Mouse (Mus musculus) activated CD4-positive, CD25-positive, alpha-beta regulatory T cell (primary cell): ENCODE measurements around the gene Eif2b1. TPM values are rescaled to one million over a fixed set of nuclear protein-coding genes. Genes with fewer than 3 reads are reported as not detected.

ENCODE experiments used
- polyA plus RNA-seq, 2 experiments: library from polyadenylated mRNA; unstranded; fragments of 100-300 nt; shearing (Covaris generic); gene quantifications; one replicate each; pipeline ENCODE4 v1.2.1; 2017

Eif2b1 gene
- polyA plus RNA-seq: 10 to 100 TPM; 40.2 to 63.4 TPM

DNA sequence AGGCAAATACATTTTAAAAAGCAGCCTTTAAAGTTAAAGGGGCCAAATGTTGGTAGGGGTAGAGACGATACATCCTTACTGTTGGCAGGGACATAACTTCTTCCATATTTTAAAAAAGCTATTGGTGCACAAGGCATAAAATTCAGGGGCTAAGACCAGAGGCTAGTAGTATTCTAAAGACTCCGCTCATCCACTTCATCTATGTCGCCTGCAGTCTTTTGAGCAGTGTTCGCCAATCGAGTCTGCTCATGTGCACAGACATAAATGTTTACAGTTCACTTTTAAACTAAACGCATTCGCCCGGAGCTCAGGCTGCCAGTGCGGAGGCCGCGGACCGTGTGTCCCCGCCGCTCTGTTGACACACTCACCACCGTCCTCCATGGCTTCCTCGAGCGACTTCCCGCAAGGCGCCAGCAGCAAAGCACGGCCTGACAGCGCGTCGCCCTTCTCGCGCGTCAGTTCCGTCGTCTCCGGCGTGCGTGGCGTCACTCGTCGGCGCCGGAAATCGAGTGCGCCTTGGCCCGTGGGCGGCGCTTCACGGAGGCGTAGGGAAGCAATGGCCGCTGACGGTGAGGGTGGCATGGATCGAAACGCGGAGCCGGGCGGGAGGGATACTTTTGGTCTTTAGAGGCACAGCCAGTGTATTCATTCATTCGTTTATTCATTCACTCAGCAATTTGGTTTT lies at the start of gene Eif2b1, which contains the start of gene Gtf2h3:
Gene Eif2b1, minus strand, starts transcription at position 499 of the 685 bp plus-strand sequence.
Gene Gtf2h3, plus strand, starts transcription at position 508 of the 685 bp plus-strand sequence.

DNA sequence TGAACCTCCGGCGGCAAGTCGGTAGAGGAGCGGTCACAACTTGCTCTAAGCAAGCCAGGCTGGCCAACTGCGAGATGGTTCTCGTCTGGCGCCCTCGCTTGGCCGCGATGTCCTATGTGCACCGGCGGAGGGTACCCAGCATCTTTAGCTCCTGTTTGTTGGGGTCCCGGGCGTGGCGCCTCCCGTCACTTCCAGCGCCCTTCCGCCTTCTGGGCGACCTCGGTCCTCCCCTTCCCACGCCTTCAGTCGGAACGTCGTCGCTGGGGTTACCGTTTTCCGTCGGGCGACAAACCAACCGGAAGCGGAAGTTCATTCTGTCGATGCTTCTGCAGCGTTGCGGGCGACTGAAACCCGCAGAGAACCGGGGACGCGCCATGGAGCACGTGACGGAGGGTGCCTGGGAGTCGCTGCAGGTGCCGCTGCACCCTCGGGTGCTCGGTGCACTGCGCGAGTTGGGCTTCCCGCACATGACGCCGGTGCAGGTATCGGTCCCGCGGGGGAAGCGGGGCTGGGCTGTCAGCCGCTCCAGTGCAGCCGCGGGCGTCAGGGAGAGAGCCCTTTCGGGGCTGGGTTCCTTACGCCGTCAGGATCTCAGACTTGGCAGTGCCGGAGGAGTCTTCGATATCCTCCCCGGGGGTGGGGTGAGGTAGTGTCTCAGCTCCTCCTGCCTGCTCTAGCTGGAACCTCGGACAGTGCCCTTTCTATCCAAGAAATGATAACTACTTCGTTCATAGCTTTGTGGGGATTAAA lies 26.2 kb downstream of the Eif2b1 start, which contains the start of gene Ddx55:
Gene Ddx55, plus strand, starts transcription at position 307 of the 750 bp plus-strand sequence.

DNA sequence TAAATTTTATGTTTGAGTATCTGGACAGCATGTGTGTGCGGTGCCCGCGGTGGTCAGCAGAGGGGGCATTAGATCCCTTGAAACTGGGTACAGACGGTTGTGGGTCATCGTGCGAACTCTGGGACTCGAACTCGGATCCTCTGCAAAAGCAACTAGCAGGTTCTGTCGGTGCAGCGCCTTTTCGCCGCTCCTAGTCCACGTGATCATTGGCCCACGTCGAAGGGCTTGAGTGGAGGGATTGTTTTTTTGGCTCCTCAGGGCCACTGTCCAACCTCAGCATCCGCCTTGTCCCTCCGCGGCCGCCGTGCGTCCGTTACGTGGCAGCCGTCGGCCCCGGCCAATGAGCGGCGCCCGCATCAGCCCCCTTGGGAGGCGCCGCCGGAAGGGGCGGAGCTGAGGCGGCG lies 38.5 kb downstream of the Eif2b1 start, which contains the start of gene Tmed2:
Gene Tmed2, plus strand, starts transcription at position 313 of the 404 bp plus-strand sequence.

DNA sequence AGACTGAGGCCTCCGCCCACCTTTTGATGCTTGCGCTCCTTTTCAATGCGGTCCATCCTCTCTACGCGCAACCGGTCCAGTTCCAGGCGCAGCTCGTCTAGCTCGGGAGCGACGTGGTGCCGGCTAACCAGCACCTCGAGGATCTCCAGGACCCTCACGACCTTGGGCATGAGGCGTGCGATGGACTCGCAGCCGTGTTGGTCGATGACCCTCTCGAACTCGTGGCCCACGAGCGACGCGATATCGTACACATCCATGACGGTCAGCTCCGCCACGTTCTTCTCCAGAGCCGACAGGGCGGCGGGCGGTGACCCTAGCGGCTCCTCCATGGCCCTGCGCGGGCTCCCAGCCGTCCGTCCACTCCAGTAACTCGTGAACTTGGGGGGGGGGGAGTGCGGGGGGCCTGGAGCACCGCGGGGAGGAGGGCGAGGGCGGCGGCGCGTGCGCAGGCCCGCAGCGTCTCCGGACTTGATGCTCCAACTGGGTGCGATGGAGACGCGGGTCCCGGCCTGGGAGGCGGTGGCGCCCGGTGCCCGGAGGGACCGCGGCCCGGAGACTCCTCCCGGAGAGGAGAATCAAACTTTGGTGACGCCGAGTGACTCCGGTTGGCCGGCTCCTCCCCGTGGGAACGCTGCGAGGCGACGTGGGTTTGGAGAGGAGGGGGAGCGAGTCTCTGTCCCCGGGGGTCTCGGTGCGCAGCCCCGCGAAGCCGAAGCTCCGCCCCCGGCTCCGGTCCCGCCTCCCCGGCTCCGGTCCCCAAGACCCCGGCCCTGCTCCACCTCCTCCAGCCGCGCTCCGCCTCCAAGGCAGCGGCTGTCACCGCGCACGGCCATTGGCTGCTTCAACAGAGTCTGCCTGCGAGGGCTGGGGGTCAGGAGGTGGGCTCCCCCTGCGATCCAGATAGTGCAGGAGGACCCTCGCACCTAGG lies 48.0 kb downstream of the Eif2b1 start, which contains the start of gene Rilpl1:
Gene Rilpl1, minus strand, starts transcription at position 737 of the 928 bp plus-strand sequence.

Other genes with a start within 250 kb of the Eif2b1 start
- gene Cdk2ap1, start 216.0 kb downstream of the Eif2b1 start, polyA plus RNA-seq: 100 to 1,000 TPM; 128 to 136 TPM
- gene Sbno1, start 153.1 kb downstream of the Eif2b1 start, polyA plus RNA-seq: 100 to 1,000 TPM in 1 of 2 experiments, 10 to 100 TPM in 1; 96.8 to 111 TPM
- gene Kmt5a, start 139.2 kb downstream of the Eif2b1 start, polyA plus RNA-seq: 10 to 100 TPM; 69.0 to 89.2 TPM
- 100 to 1,000 TPM in 1 of 2 experiments, 10 to 100 TPM in 1; 89.1 to 118 TPM for gene Rilpl2, start 100.8 kb downstream of the Eif2b1 start, polyA plus RNA-seq
- 10 to 100 TPM in 1 of 2 experiments, 1 to 10 TPM in 1; 7.0 to 10.3 TPM for gene Snrnp35, start 96.0 kb downstream of the Eif2b1 start, polyA plus RNA-seq
- 1 to 10 TPM; 3.0 to 3.1 TPM for gene Rilpl1, start 47.7 kb downstream of the Eif2b1 start, polyA plus RNA-seq
- 100 to 1,000 TPM; 488 to 539 TPM for gene Tmed2, start 38.4 kb downstream of the Eif2b1 start, polyA plus RNA-seq
- 10 to 100 TPM; 15.8 to 18.2 TPM for gene Ddx55, start 26.3 kb downstream of the Eif2b1 start, polyA plus RNA-seq
- gene Gtf2h3, start within 50 bp of the Eif2b1 start, polyA plus RNA-seq: 10 to 100 TPM; 35.1 TPM
- 10 to 100 TPM; 63.0 to 94.0 TPM for gene Atp6v0a2, start 49.4 kb upstream of the Eif2b1 start, polyA plus RNA-seq
- gene Dnah10, start 146.0 kb upstream of the Eif2b1 start, polyA plus RNA-seq: under 1 TPM in 1 of 2 experiments, not detected in 1; 0.11 TPM